Mouse (Mus musculus) C2C12 (cell line): ENCODE measurements around the gene Esyt2.

ENCODE experiments used
- CTCF ChIP-seq: IDR thresholded peaks from one replicate; pipeline ENCODE4 v1.5.1; 2011; ENCODE audit not compliant: control insufficient read depth, insufficient read depth, insufficient read length
- FOSL1 ChIP-seq: IDR thresholded peaks from one replicate; pipeline ENCODE4 v1.8.0; 2011; ENCODE audit warnings: mild to moderate bottlenecking, low read length; ENCODE audit not compliant: poor library complexity, insufficient read depth, severe bottlenecking
- MYOD1 ChIP-seq: IDR thresholded peaks from one replicate; pipeline ENCODE4 v1.6.1; 2011; ENCODE audit warnings: low read depth; ENCODE audit not compliant: control insufficient read depth, insufficient read length
- MYOG ChIP-seq: IDR thresholded peaks from one replicate; pipeline ENCODE4 v1.6.1; 2011; ENCODE audit not compliant: control insufficient read depth, insufficient read length; ENCODE audit errors: extremely low read depth
- USF1 ChIP-seq: IDR thresholded peaks from one replicate; pipeline ENCODE4 v1.6.1; 2011; ENCODE audit warnings: low read depth, mild to moderate bottlenecking, control low read depth, moderate library complexity

DNA sequence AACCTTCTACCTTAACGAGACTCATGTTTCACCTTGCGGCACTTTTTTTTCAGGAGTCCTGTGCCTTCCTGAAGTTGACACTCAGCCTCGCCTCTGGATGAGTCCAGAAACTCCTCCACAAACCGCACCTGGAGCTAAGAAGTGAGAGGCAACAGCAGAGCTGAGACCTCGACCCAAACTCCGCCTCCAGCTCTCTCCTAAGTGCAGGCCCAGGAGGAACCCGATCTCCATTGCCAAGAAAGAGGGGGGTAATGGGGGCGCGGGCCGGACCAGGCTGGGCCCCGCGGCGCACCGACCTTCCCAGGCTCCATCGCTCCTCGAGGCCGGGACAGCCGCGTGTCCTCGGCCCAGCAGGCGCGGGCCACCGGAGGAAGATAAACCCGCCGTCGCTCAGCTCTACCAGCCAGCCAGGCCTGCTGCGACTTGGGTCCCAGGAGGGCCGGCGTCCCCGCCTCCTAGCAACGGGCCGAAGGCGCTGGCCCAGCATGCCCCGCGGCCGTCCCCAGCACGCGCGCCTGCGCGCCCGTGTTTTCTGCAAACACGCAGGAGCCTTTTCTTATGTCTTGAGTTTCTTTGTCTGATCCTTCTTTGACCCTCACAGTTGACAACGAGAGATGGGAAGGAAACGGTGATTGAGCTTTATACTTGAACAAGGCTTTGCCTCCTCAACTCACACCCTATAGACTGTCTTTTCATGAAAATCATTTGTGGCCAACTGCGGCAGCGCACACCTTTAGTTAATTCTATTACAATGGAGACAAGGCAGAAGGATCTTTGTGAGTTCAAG, 18.2 kb upstream of the Esyt2 start, which contains the start of gene Wdr60:
- TF ChIP-seq CTCF (no peak), MYOG (no peak), USF1 (no peak), FOSL1 (no peak), MYOD1 (no peak)
